Mouse (Mus musculus) thymus, postnatal 14 days (tissue): Measurements from ENCODE around the gene Ehmt1.

ENCODE experiments used
- DNase-seq: peaks from one replicate; pipeline ENCODE4 v3.0.0; 2021

Ehmt1 gene

GRCm38 (mm10) chr2:24796833-24797457 is 122.5 kb downstream of the Ehmt1 start:
- DNase-seq, result no peak

GRCm38 (mm10) chr2:24787250-24787649 is 132.2 kb downstream of the Ehmt1 start:
- no peak for DNase-seq

- DNase-seq, result no peak
These were observed 138.2 kb downstream of the Ehmt1 start for GRCm38 (mm10) chr2:24781253-24781652.

GRCm38 (mm10) chr2:24776831-24777230 is 142.6 kb downstream of the Ehmt1 start:
- no peak for DNase-seq

GRCm38 (mm10) chr2:24775951-24776587 is 143.3 kb downstream of the Ehmt1 start:
- no peak for DNase-seq

- no peak for DNase-seq
These were observed 144.6 kb downstream of the Ehmt1 start for GRCm38 (mm10) chr2:24774832-24775231.

GRCm38 (mm10) chr2:24770861-24771260 is 148.6 kb downstream of the Ehmt1 start:
- no peak for DNase-seq

- peak; percentile 79 for DNase-seq
These were observed 156.3 kb downstream of the Ehmt1 start, which contains the start of gene Cacna1b for GRCm38 (mm10) chr2:24763115-24763557. Cacna1b (minus strand) TSS chr2:24763152.

GRCm38 (mm10) chr2:24762446-24762960 is 156.9 kb downstream of the Ehmt1 start:
- no peak for DNase-seq

- DNase-seq, result peak; percentile 80
These were observed 157.4 kb downstream of the Ehmt1 start for GRCm38 (mm10) chr2:24761923-24762445.

- DNase-seq, result peak; percentile 87
These were observed 164.1 kb downstream of the Ehmt1 start for GRCm38 (mm10) chr2:24755276-24755675.

- DNase-seq, result no peak
These were observed 166.8 kb downstream of the Ehmt1 start for GRCm38 (mm10) chr2:24752599-24752998.

GRCm38 (mm10) chr2:24750051-24750450 is 169.4 kb downstream of the Ehmt1 start:
- DNase-seq, result peak; percentile 59

- peak; percentile 86 for DNase-seq
These were observed 171.5 kb downstream of the Ehmt1 start for GRCm38 (mm10) chr2:24747878-24748277.
